Mouse (Mus musculus) heart, embryonic 13.5 days (tissue): Measurements from ENCODE around the gene Usp37. TPM values are rescaled to one million over a fixed set of nuclear protein-coding genes. Genes with fewer than 3 reads are reported as not detected.
A peak's percentile ranks its signal among the peaks of the same experiment; 100 is the strongest.

Experiments used
- ATAC-seq: fragments of 200-750 bp; cut with Nextera tagmentation; 2 replicates; pipeline ENCODE4 v1.8.0; 2017; ENCODE audit warnings: moderate TSS enrichment; ENCODE audit not compliant: insufficient number of reproducible peaks, low FRiP score, low TSS enrichment; ENCODE audit errors: extremely low read depth
- H3K27ac ChIP-seq: fragments of 300-500 bp; sonication (generic); replicated peaks from 2 replicates; pipeline ENCODE4 v1.5.1; 2015; ENCODE audit warnings: moderate library complexity, mild to moderate bottlenecking, inconsistent platforms
- H3K27me3 ChIP-seq: fragments of 300-500 bp; sonication (generic); replicated peaks from 2 replicates; pipeline ENCODE4 v1.6.1; 2015; ENCODE audit warnings: mild to moderate bottlenecking, inconsistent platforms
- H3K36me3 ChIP-seq: fragments of 300-500 bp; sonication (generic); 2 replicates; pipeline ENCODE4 v1.6.1; 2015; ENCODE audit warnings: mild to moderate bottlenecking, inconsistent platforms
- H3K4me1 ChIP-seq: fragments of 300-500 bp; sonication (generic); 2 replicates; pipeline ENCODE4 v1.6.1; 2015; ENCODE audit warnings: inconsistent platforms
- H3K4me2 ChIP-seq: fragments of 300-500 bp; sonication (generic); 2 replicates; pipeline ENCODE4 v1.6.1; 2015; ENCODE audit warnings: inconsistent platforms, mild to moderate bottlenecking, moderate library complexity
- H3K4me3 ChIP-seq: fragments of 300-500 bp; sonication (generic); 2 replicates; pipeline ENCODE4 v1.5.1; 2015; ENCODE audit warnings: moderate library complexity, mild to moderate bottlenecking, inconsistent platforms
- H3K9ac ChIP-seq: fragments of 300-500 bp; sonication (generic); 2 replicates; pipeline ENCODE4 v1.6.1; 2015; ENCODE audit warnings: inconsistent platforms, mild to moderate bottlenecking, moderate library complexity
- H3K9me3 ChIP-seq: fragments of 300-500 bp; sonication (generic); 2 replicates; pipeline ENCODE4 v1.6.1; 2016; ENCODE audit warnings: inconsistent platforms
- WGBS: fragments of 180-500 bp; shearing (Covaris S2); methylation state at CpG from one replicate; pipeline ENCODE4 v1.1.7; 2015; ENCODE audit warnings: mixed read lengths; 5-methylcytosine and 5-hydroxymethylcytosine counted together
- polyA plus RNA-seq: library from polyadenylated mRNA; unstranded; fragments of >200 nt; fragmentation: Nextera tagmentation; extraction: Ambion mirVana; gene quantifications from 2 replicates; pipeline ENCODE4 v1.2.1, GENCODE M21; 2015

Usp37 gene
- polyA plus RNA-seq, 1 experiment from 2014 or later = 19.1 TPM

DNA sequence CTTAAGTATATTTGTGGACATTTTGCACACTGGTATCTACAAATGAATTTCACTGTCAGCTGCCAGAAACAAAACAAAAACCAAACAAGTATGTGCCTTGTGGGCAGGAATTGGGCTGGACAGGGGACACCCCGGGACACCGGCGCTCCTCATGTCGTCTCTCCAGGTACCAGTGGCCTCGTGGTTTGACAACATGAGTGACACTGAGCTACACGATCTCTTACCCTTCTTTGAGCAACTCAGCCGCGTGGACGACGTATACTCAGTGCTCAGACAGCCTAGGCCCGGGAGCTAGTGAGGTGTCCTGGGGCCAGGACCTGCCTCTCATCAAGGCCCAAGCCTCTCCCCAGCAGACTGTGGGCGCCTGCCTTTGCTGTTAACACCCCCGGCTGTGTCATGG is 148.8 kb downstream of the Usp37 start:
- 84% methylated on average over 13 of the region's 13 CpGs for WGBS
- H3K9ac ChIP-seq = no peak overlapping the region
- no peaks in the 10 kb centered on the region for H3K9me3 ChIP-seq
- peaks cover 26% of the 10 kb centered on the region for H3K36me3 ChIP-seq
- no peaks in the 10 kb centered on the region for H3K27me3 ChIP-seq
- H3K4me3 ChIP-seq = no peak overlapping the region
- H3K4me1 ChIP-seq = peaks cover 34% of the 10 kb centered on the region
- no peak overlapping the region for H3K4me2 ChIP-seq
- ATAC-seq = no peak
- H3K27ac ChIP-seq = 0 out of 2 replicates have a peak overlapping the region, but pooled peaks have one; percentile 8

DNA sequence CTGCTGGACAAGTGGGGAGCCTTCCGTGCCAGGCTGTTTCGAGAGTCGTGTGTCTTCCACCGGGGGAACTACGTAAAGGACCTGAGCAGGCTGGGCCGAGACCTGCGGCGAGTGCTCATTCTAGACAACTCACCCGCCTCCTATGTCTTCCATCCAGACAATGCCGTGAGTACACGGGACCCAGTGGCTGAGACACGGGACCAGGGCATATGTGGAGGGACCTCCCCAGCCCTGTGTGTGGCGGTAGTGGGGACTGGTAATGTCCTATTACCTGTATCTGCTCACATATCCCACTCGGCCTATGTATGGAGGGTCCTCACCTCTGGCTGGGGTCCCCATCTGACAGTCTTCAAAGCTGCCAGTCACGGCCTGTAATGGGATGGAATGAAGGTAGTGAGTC is 149.2 kb downstream of the Usp37 start:
- H3K9ac ChIP-seq = no peak overlapping the region
- no peak overlapping the region for H3K4me2 ChIP-seq
- no peaks in the 10 kb centered on the region for H3K27me3 ChIP-seq
- H3K9me3 ChIP-seq = no peaks in the 10 kb centered on the region
- H3K4me3 ChIP-seq = no peak overlapping the region
- ATAC-seq = no peak
- 0 out of 2 replicates have a peak overlapping the region, but pooled peaks have one; percentile 8 for H3K27ac ChIP-seq
- peaks cover 38% of the 10 kb centered on the region for H3K4me1 ChIP-seq
- H3K36me3 ChIP-seq = peaks cover 26% of the 10 kb centered on the region
- 92% methylated on average over 15 of the region's 15 CpGs for WGBS

DNA sequence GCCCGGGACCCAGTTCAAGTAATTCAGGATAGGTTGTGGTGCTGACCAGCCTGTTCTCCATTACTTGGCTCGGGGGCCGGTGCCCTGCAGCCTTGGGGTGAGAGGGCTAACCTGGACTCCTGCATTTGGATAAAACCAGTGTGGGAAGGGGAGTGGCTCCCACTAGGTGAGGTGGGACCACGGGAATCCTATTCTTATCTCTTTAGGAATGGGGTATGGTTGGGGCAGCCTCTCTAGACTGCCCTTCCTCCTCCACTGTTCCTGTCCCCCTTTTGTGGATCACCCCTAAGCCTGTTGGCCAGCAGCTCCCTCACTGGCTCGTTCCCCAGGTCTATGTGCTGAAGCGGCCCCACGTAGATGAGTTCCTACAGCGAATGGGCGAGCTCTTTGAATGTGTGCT is 149.8 kb downstream of the Usp37 start:
- H3K9ac ChIP-seq = 0 out of 2 replicates have a peak overlapping the region, but pooled peaks have one; percentile 8
- no peaks in the 10 kb centered on the region for H3K9me3 ChIP-seq
- no peak for ATAC-seq
- H3K36me3 ChIP-seq = peaks cover 26% of the 10 kb centered on the region
- 84% methylated on average over 9 of the region's 9 CpGs for WGBS
- H3K4me1 ChIP-seq = peaks cover 44% of the 10 kb centered on the region
- H3K4me3 ChIP-seq = no peak overlapping the region
- no peaks in the 10 kb centered on the region for H3K27me3 ChIP-seq
- no peak overlapping the region for H3K4me2 ChIP-seq
- H3K27ac ChIP-seq = no peak overlapping the region

DNA sequence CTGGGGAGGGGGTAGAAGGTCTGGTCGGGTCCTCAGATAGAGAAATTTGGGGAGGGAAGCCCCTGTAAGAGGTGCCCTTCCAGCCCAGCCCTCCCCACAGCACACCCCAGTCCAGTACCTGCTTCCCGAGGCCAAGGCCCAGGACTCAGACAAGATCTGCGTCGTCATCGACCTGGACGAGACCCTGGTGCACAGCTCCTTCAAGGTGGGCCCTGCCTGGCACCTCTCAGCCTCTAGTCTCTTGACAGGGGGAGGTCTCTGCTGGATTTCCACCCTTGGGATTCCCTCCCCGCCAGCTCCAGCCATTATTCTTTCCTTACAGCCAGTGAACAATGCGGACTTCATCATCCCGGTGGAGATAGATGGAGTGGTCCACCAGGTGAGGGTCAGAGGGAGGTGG is 150.4 kb downstream of the Usp37 start:
- no peaks in the 10 kb centered on the region for H3K9me3 ChIP-seq
- H3K4me2 ChIP-seq = peak overlapping the region; percentile 94; the same call in 1 of the 2 replicates
- H3K27ac ChIP-seq = 0 out of 2 replicates have a peak overlapping the region, but pooled peaks have one; percentile 15
- no peaks in the 10 kb centered on the region for H3K27me3 ChIP-seq
- H3K9ac ChIP-seq = peak overlapping the region; percentile 100
- 0 out of 2 replicates have a peak overlapping the region, but pooled peaks have one; percentile 95 for H3K4me3 ChIP-seq
- H3K36me3 ChIP-seq = peaks cover 26% of the 10 kb centered on the region
- no peak for ATAC-seq
- peaks cover 47% of the 10 kb centered on the region for H3K4me1 ChIP-seq
- WGBS = 87% methylated on average over 9 of the region's 9 CpGs

DNA sequence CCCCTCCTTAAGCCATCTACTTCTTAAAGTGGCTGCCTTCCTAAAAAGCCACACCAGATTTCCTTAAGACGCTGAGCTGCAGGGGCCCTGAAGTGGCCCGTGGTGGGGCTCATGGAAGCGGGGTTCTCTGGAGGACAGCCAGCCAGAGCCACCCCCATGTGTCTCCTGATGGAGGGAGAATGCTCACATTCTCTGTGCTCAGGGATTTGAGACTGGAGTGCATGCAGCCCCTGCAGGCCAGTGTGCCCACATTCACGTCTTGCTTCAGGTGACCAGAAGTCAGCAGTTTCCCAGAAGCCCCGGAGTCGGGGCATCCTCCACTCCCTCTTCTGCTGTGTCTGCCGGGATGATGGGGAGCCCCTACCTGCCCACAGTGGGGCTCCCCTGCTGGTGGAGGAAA is 151.1 kb downstream of the Usp37 start:
- H3K4me2 ChIP-seq = peak overlapping the region; percentile 94
- no peak for ATAC-seq
- H3K27ac ChIP-seq = peak overlapping the region; percentile 99
- 50% methylated on average over 7 of the region's 7 CpGs for WGBS
- H3K9me3 ChIP-seq = no peaks in the 10 kb centered on the region
- H3K4me3 ChIP-seq = peak overlapping the region; percentile 95
- peaks cover 26% of the 10 kb centered on the region for H3K36me3 ChIP-seq
- peaks cover 54% of the 10 kb centered on the region for H3K4me1 ChIP-seq
- H3K27me3 ChIP-seq = no peaks in the 10 kb centered on the region
- H3K9ac ChIP-seq = peak overlapping the region; percentile 100

DNA sequence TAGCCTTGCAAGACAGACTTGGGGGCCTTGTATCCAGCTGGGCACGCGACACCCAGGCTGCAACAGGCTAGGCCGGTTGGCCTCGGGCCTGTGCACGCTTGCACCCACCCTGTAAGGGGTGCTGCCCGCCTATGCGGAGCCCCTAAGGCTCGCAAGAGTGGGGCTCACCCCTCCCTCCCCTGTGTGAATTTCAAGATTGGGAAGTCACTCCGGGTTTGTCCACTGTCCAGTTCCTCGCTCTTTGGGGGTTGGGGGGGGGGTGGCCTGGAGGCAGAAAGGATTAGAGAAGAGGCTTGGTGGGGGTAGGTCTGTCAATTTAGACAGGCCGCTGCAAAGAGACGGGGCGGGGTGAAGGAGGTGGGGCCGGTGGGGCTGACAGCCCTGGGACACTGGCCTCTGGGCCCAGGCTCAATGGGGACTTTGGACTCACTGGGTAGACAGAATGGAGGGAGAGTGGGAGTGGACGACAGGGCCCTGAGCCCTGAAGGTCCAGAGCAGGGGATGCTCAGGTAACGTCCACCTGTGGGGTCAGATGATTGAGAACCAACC is 151.6 kb downstream of the Usp37 start:
- peak overlapping the region; percentile 94 for H3K4me2 ChIP-seq
- H3K9ac ChIP-seq = peak overlapping the region; percentile 100
- H3K9me3 ChIP-seq = no peaks in the 10 kb centered on the region
- H3K36me3 ChIP-seq = peaks cover 26% of the 10 kb centered on the region
- H3K4me1 ChIP-seq = peaks cover 59% of the 10 kb centered on the region
- 2% methylated on average over 16 of the region's 16 CpGs for WGBS
- peak overlapping the region; percentile 99 for H3K27ac ChIP-seq
- peak overlapping the region; percentile 95 for H3K4me3 ChIP-seq
- ATAC-seq = no peak
- no peaks in the 10 kb centered on the region for H3K27me3 ChIP-seq

DNA sequence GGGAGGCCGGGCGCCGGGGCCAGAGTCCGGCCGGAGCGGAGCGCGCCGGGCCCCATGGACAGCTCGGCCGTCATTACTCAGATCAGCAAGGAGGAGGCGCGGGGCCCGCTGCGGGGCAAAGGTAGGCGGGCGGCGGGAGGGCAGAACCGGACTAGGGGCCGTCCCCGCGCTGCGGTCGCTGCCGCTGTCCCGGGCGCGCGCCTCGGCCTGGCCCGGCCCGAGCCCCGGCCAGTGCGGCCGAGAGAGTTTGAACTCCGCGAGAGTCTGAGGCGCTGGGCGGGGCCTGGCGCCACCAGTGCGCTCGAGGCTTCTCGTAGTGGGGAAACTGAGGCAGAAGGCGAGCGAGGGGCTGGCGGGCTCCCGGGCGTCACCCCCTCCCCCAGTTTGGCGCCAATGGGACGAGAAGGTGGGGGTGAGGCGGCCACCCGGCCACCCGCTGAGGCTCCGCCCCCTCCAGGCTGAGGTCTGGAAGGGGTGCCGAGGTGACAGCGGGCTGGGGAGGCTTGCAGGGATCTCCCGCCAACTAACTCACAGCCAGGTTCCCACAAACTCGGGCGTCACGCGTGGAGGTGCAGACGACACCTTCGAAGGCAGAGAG is 152.1 kb downstream of the Usp37 start:
- Histone ChIP-seq H3K27ac (peak overlapping the region; percentile 99), H3K4me1 (peaks cover 63% of the 10 kb centered on the region), H3K9ac (peak overlapping the region; percentile 100), H3K4me3 (peak overlapping the region; percentile 95), H3K36me3 (peaks cover 26% of the 10 kb centered on the region), H3K27me3 (no peaks in the 10 kb centered on the region), H3K9me3 (no peaks in the 10 kb centered on the region), H3K4me2 (peak overlapping the region; percentile 94)
- peak; percentile 49 for ATAC-seq
- WGBS = under 1% methylated on average over 52 of the region's 63 CpGs

DNA sequence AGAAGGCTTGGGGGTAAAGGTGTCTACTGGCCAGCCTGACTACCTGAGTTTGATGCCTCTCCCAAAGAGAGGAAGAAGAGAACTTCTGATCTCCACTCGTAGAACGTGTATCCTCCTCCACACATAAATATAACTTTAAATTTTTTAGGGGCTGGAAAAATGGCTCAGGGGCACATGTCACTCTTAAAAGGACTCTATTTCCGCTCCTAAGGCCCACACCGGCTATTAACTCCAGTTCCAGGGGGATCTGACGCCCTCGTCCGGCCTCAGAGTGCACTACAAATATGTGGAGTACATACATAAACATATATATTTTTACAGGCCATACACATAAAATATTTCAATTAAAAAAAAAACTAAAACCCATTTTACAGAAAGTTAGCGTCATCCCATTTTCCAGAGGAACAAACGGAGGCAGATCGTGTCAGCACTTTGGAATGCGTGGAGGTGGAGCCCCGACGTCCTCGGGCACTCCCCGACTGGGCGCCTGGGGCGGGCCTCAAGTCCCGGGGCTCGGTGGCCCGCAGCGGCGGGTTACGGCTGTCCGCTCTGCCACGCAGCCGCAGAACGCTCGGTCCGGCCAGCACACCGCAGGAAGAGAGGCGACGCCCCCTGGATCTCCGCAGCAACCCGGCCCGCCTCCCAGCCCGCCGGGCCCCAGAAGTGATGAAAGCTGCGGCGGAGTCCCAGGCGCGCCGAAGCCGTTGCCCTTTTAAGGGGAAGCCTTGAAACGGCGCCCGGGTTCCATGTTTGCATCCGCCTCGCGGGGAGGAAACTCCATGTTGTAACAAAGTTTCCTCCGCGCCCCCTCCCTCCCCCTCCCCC is 152.9 kb downstream of the Usp37 start, which contains the start of gene Ctdsp1:
Ctdsp1 (plus strand) TSS at position 586 of the 825 bp plus-strand sequence.
- H3K4me3 ChIP-seq = peak within 1 kb of the TSS; percentile 95
- peaks cover 61% of the 10 kb centered on the region for H3K4me1 ChIP-seq
- peak within 1 kb of the TSS; percentile 100 for H3K9ac ChIP-seq
- H3K27me3 ChIP-seq = no peaks in the 10 kb centered on the region
- 3% methylated on average over 51 of the region's 51 CpGs for WGBS
- no peaks in the 10 kb centered on the region for H3K9me3 ChIP-seq
- peak within 1 kb of the TSS; percentile 99 for H3K27ac ChIP-seq
- peaks cover 26% of the 10 kb centered on the region for H3K36me3 ChIP-seq
- peak within 1 kb of the TSS; percentile 94 for H3K4me2 ChIP-seq
- ATAC-seq = peak; percentile 70

DNA sequence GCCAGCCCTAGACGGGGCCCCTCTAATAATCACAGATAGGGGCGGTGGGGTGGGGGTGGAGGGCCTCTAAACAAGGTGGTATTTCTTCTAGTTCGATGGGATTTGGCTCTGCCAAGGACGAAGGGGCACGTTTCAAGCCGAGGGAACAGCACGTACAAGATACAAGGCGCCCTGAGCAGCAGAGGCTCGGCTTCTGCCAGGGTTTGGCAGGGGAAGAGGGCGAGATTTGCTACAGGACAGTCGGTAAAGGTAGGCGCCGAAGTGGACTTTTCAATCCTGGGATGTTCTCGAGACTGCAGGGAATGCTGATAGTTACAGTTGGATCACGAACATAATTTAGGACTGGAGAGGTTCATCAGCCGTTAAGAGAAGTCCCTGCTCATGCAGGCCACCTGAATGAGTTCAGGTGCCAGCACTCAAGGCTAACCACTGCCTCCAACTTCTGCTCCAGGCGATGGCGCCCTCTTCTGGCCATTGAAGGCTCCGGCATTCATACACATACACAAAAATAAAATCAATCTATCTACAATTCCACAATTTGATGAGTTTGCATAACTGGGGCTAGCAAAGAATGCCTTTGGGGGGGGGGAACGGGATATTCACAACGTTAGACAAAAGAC is 153.7 kb downstream of the Usp37 start:
- H3K4me1 ChIP-seq = peaks cover 61% of the 10 kb centered on the region
- peak overlapping the region; percentile 94 for H3K4me2 ChIP-seq
- H3K27ac ChIP-seq = peak overlapping the region; percentile 99
- peak overlapping the region; percentile 100 for H3K9ac ChIP-seq
- no peaks in the 10 kb centered on the region for H3K27me3 ChIP-seq
- H3K36me3 ChIP-seq = peaks cover 25% of the 10 kb centered on the region
- WGBS = 5% methylated on average over 21 of the region's 21 CpGs
- H3K9me3 ChIP-seq = no peaks in the 10 kb centered on the region
- no peak for ATAC-seq
- peak overlapping the region; percentile 95 for H3K4me3 ChIP-seq

DNA sequence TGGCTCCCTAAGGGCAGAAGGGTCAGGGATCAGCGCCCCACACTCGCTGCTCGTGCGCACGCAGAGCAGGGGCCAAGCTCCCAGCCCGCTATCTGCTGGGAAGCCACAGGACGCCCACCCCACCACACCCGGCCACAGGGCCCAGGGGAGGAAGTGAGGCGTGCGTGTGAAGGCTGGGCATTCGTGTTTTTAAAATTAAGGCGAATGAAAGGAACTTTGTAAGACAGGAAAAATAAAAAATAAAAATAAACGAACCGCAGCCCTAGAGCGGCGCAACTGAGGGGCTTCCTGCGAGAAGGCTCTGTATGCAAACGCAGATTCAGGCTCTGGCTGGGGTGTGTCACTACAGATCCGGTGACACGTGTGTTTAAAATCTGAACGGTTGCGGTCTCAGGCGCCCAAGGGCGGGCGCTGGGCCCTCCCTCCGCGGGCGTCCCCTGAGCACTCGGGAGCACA is 154.2 kb downstream of the Usp37 start:
- Histone ChIP-seq H3K4me3 (peak overlapping the region; percentile 95), H3K4me2 (peak overlapping the region; percentile 94), H3K27me3 (no peaks in the 10 kb centered on the region), H3K27ac (peak overlapping the region; percentile 99), H3K9ac (peak overlapping the region; percentile 100), H3K9me3 (no peaks in the 10 kb centered on the region), H3K4me1 (peaks cover 61% of the 10 kb centered on the region), H3K36me3 (peaks cover 19% of the 10 kb centered on the region)
- ATAC-seq = no peak
- 4% methylated on average over 29 of the region's 29 CpGs for WGBS
